8 mouse cellular contexts compared by ENCODE assay signal in the genomic region with DNA sequence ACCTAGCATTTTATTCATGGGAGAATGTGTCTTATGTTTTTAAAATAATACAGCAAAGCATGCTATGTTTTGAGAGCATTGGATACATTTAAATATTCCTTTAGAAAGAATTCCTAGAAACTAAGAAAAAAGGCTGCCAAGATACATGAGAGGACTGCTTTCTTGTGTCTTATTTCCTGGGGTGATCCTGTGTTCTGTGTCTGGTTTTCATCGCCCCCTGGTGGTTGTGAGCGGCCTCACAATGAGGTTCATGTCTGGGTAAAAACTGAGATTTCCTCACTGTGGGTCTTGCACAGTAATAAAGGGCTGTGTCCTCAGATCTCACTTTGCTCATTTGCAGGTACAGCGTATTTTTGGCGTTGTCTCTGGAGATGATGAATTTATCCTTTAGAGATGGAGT.
DNase-seq lines count a peak whose midpoint lies in the region; TF ChIP-seq lines count a peak whose summit lies in the region.
"Not testable (repeated sequence)": the region's sequence is repeated elsewhere in the genome, so short reads cannot be mapped to it uniquely, and the experiment has no call there.

No protein-coding gene starts in this region.

- DNase-seq in CD4-positive helper T cell, adult 2 months (ENCODE audit: low read depth, low spot score), result peak; percentile 56
- DNase-seq in adrenal gland, adult (ENCODE audit: inconsistent age in 2 of 2, low spot score in 1 of 2), result peak; percentile 52 to 90
- DNase-seq in cerebellum, postnatal 10 days, result peak; percentile 58 to 62
- DNase-seq in heart, adult 11 months, result peak; percentile 91
- peak; percentile 95 for DNase-seq in kidney, adult 9 months
- peak; percentile 33 for DNase-seq in liver, adult 2 months (ENCODE audit: extremely low read depth, low read depth, low spot score)
- DNase-seq in naive thymus-derived CD4-positive, alpha-beta T cell, adult 2 months (ENCODE audit: low read depth), result peak; percentile 68
- peak; percentile 86 for DNase-seq in testis, postnatal 10 days (ENCODE audit: low spot score)

- 10% methylated on average over 4 of the region's 4 CpGs for WGBS in liver, adult 2 months

- TF ChIP-seq CTCF in liver, adult 2 months (IDR thresholded peaks at IDR 0.05; ENCODE audit: low read depth, low read length), result peak; percentile 50; the same call in 1 of the 2 replicates

- H3K36me3 ChIP-seq in liver, adult 2 months (ENCODE audit: control insufficient read depth, insufficient read depth, low read length), result not testable (repeated sequence)

- not testable (repeated sequence) for H3K79me2 ChIP-seq in liver, adult 2 months (ENCODE audit: control insufficient read depth, insufficient read depth, low read length)

- H3K27me3 ChIP-seq in liver, adult 2 months (ENCODE audit: control insufficient read depth, insufficient read depth, low read length), result not testable (repeated sequence)

- not testable (repeated sequence) for H3K4me3 ChIP-seq in liver, adult 2 months (ENCODE audit: insufficient read depth, low read depth, low read length)

- not testable (repeated sequence) for TF ChIP-seq POLR2A in liver, adult 2 months (IDR thresholded peaks at IDR 0.05; ENCODE audit: extremely low read depth, insufficient read depth, low read length)

- H3K27ac ChIP-seq in liver, adult 2 months (replicated peaks; ENCODE audit: insufficient read depth, low read depth, low read length), result not testable (repeated sequence)

- H3K9ac ChIP-seq in liver, adult 2 months (ENCODE audit: low read depth, low read length), result not testable (repeated sequence)

- H3K4me1 ChIP-seq in liver, adult 2 months (ENCODE audit: control insufficient read depth, insufficient read depth, low read length), result not testable (repeated sequence)

Comparison
In these comparisons a context has a peak if more than half of its experiments do, and no peak if none do; other contexts are left out.
1. DNase-seq: peak in every context shown above with its lines; median percentile 95 in kidney, adult 9 months; 91 in heart, adult 11 months; 86 in testis, postnatal 10 days; 71 in adrenal gland, adult; 68 in naive thymus-derived CD4-positive, alpha-beta T cell, adult 2 months; 60 in cerebellum, postnatal 10 days; 56 in CD4-positive helper T cell, adult 2 months; 33 in liver, adult 2 months.